ENCODE assay signal across 8 mouse cellular contexts in genomic region chr2:160645614-160646137, GRCm38 (mm10). TPM values are rescaled to one million over a fixed set of nuclear protein-coding genes. Genes with fewer than 3 reads are reported as not detected.
A peak's percentile ranks its signal among the peaks of the same experiment; 100 is the strongest.
DNase-seq lines count a peak whose midpoint lies in the region; ATAC-seq lines count a peak whose summit lies in the region.

Top1 (plus strand) TSS chr2:160645888.

- peak within 1 kb of the TSS; percentile 71 for H3K4me3 ChIP-seq in hindbrain, embryonic 15.5 days

- H3K9me3 ChIP-seq in hindbrain, embryonic 15.5 days: no peaks in the 10 kb centered on the region

- peaks cover 26% of the 10 kb centered on the region for H3K4me1 ChIP-seq in hindbrain, embryonic 15.5 days (replicated peaks)

- WGBS in hindbrain, embryonic 15.5 days: under 1% methylated on average over 50 of the region's 50 CpGs

- H3K27me3 ChIP-seq in hindbrain, embryonic 15.5 days: no peaks in the 10 kb centered on the region

- peak; percentile 99 for ATAC-seq in hindbrain, embryonic 15.5 days (ENCODE audit: low FRiP score, low read depth)

- H3K4me2 ChIP-seq in hindbrain, embryonic 15.5 days: peak within 1 kb of the TSS; percentile 68

- peak within 1 kb of the TSS; percentile 94 for H3K9ac ChIP-seq in hindbrain, embryonic 15.5 days

- no peaks in the 10 kb centered on the region for H3K36me3 ChIP-seq in hindbrain, embryonic 15.5 days

- peak; percentile 97 for DNase-seq in T-cell, adult 2 months (ENCODE audit: low spot score)
- DNase-seq in cerebellum, postnatal 36 days: peak; percentile 99
- peak; percentile 98 to 99 for DNase-seq in frontal cortex, postnatal 36 days (ENCODE audit: low spot score in 2 of 2)
- DNase-seq in left cerebral cortex, adult 11 months (ENCODE audit: low spot score): peak; percentile 97
- peak; percentile 99 for DNase-seq in lung, postnatal 4 days
- peak; percentile 99 for DNase-seq in retina, postnatal 7 days (ENCODE audit: low read depth, low spot score)
- peak; percentile 97 for DNase-seq in urinary bladder, adult 2 months (ENCODE audit: low spot score)

- peak within 1 kb of the TSS; percentile 99 for H3K27ac ChIP-seq in hindbrain, embryonic 15.5 days (replicated peaks)

RNA-seq across cellular contexts. Expression of gene Top1, which starts in this region (rescaled TPM):
- 66.2 and 69.7 TPM in 2 replicates for polyA plus RNA-seq in hindbrain, embryonic 15.5 days (2015; fragmentation: Nextera tagmentation; extraction: Ambion mirVana)
- polyA plus RNA-seq in urinary bladder, adult 2 months (2012; rRNA removed): 23.6 and 30.7 TPM in 2 replicates

Comparison
In these comparisons a context has a peak if more than half of its experiments do, and no peak if none do; other contexts are left out.
1. Peak in every context shown above with its lines: DNase-seq, ATAC-seq, H3K4me3 ChIP-seq and H3K27ac ChIP-seq.